Mouse (Mus musculus): ENCODE data around the gene Defa21. TPM values are rescaled to one million over a fixed set of nuclear protein-coding genes. Genes with fewer than 3 reads are reported as not detected.

The Defa21 gene
- polyA plus RNA-seq (2021; fragmentation: Nextera tagmentation): not detected in 2 replicates
- long read RNA-seq, experiment 1: 0 reads
- long read RNA-seq, experiment 2: 0 reads

GRCm38 (mm10) chr8:21025245-21025644 lies at the start of gene Defa21:
Gene Defa21 (plus strand): TSS chr8:21025545.

GRCm38 (mm10) chr8:21054747-21055146 lies 29.4 kb downstream of the Defa21 start, which contains the start of gene Defa23:
Gene Defa23 (plus strand): TSS chr8:21055047.

GRCm38 (mm10) chr8:21064738-21065137 lies 39.4 kb downstream of the Defa21 start, which contains the start of gene Defa35:
Gene Defa35 (plus strand): TSS chr8:21065038.

Other genes with a start within 250 kb of the Defa21 start
- gene Defb33, start 132.9 kb upstream of the Defa21 start, polyA plus RNA-seq (2021; fragmentation: Nextera tagmentation): not detected in 2 replicates
- gene Gm15056, start 122.9 kb upstream of the Defa21 start, polyA plus RNA-seq (2021; fragmentation: Nextera tagmentation): not detected in 2 replicates
- gene Gm6040, start 103.5 kb upstream of the Defa21 start, polyA plus RNA-seq (2021; fragmentation: Nextera tagmentation): not detected in 2 replicates
- not detected in 2 replicates for gene AY761185, start 80.8 kb upstream of the Defa21 start, polyA plus RNA-seq (2021; fragmentation: Nextera tagmentation)
- not detected in 2 replicates for gene Defa23, start 29.5 kb downstream of the Defa21 start, polyA plus RNA-seq (2021; fragmentation: Nextera tagmentation)
- gene Defa35, start 39.5 kb downstream of the Defa21 start, polyA plus RNA-seq (2021; fragmentation: Nextera tagmentation): not detected in 2 replicates
- not detected in 2 replicates for gene Defa25, start 58.9 kb downstream of the Defa21 start, polyA plus RNA-seq (2021; fragmentation: Nextera tagmentation)
- gene Gm14851, start 70.5 kb downstream of the Defa21 start, polyA plus RNA-seq (2021; fragmentation: Nextera tagmentation): not detected in 2 replicates
- not detected in 2 replicates for gene Defa30, start 109.1 kb downstream of the Defa21 start, polyA plus RNA-seq (2021; fragmentation: Nextera tagmentation)
- gene Defa22, start 136.7 kb downstream of the Defa21 start, polyA plus RNA-seq (2021; fragmentation: Nextera tagmentation): not detected in 2 replicates
- not detected in 2 replicates for gene Defa31, start 166.1 kb downstream of the Defa21 start, polyA plus RNA-seq (2021; fragmentation: Nextera tagmentation)
- gene Gm15293, start 176.0 kb downstream of the Defa21 start, polyA plus RNA-seq (2021; fragmentation: Nextera tagmentation): not detected in 2 replicates
- not detected in 2 replicates for gene Gm15292, start 224.2 kb downstream of the Defa21 start, polyA plus RNA-seq (2021; fragmentation: Nextera tagmentation)

All from left cerebral cortex, adult 6 months (tissue).